Mouse (Mus musculus): ENCODE measurements around the gene Snx8. TPM values are rescaled to one million over a fixed set of nuclear protein-coding genes. Genes with fewer than 3 reads are reported as not detected.

Gene Snx8
- polyA plus RNA-seq, 1 experiment from 2014 or later: 14.0 TPM

GRCm38 (mm10) chr5:140405126-140405525, 16.1 kb upstream of the Snx8 start:
- H3K9me3 ChIP-seq (replicated peaks): no peaks in the 10 kb centered on the region
- H3K36me3 ChIP-seq: no peaks in the 10 kb centered on the region
- 80% methylated on average over 6 of the region's 6 CpGs for WGBS (ENCODE audit: insufficient replicate concordance)
- no peaks in the 10 kb centered on the region for H3K4me1 ChIP-seq
- H3K9ac ChIP-seq: no peak overlapping the region
- no peaks in the 10 kb centered on the region; the same call in 1 of the 2 replicates for H3K27me3 ChIP-seq (replicated peaks)
- no peak for ATAC-seq
- H3K4me3 ChIP-seq: no peak overlapping the region
- H3K4me2 ChIP-seq: no peak overlapping the region
- H3K27ac ChIP-seq: no peak overlapping the region

DNA sequence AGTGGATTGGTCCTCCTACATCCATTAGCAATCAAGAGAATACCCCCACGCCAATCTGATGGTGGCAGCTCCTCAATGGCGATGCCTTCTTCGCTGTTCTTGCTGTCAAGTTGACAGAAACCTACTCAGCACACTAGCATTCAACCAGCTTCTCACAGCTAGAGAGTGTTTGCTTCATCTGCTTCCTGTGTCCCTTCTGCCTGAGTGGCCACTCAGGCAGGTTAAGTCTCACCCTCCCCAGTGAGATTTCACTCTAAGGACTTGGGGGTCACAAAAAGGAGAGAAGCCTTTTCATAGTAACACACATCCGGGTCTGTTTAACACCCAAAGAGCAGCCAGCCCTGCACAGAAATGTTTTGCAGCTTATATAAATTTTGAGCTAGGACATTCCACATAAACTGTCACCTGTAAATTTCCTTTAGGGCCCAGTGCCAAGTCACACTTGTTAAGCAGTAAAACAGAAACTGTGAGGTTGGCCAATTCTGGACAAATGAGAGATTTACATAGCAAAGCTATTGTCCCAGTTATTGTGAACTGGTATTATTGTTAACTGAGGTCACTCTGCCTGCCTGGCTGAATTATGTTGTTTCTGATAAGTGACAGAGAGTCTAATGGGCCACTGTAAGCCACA, 13.7 kb upstream of the Snx8 start:
- H3K27ac ChIP-seq: no peak overlapping the region
- H3K4me2 ChIP-seq: no peak overlapping the region
- H3K4me3 ChIP-seq: no peak overlapping the region
- 72% methylated on average over 4 of the region's 4 CpGs for WGBS (ENCODE audit: insufficient replicate concordance)
- no peak overlapping the region for H3K9ac ChIP-seq
- no peaks in the 10 kb centered on the region for H3K9me3 ChIP-seq (replicated peaks)
- H3K4me1 ChIP-seq: no peaks in the 10 kb centered on the region
- no peaks in the 10 kb centered on the region for H3K36me3 ChIP-seq
- no peak for ATAC-seq
- peaks cover 7% of the 10 kb centered on the region for H3K27me3 ChIP-seq (replicated peaks)

GRCm38 (mm10) chr5:140396166-140396940, 7.3 kb upstream of the Snx8 start:
- WGBS (ENCODE audit: insufficient replicate concordance): 45% methylated on average over 8 of the region's 8 CpGs
- no peak overlapping the region for H3K9ac ChIP-seq
- H3K36me3 ChIP-seq: no peaks in the 10 kb centered on the region
- H3K27ac ChIP-seq: no peak overlapping the region
- no peaks in the 10 kb centered on the region for H3K4me1 ChIP-seq
- H3K9me3 ChIP-seq (replicated peaks): no peaks in the 10 kb centered on the region
- no peak overlapping the region for H3K4me3 ChIP-seq
- H3K27me3 ChIP-seq (replicated peaks): peaks cover 10% of the 10 kb centered on the region
- ATAC-seq: no peak
- H3K4me2 ChIP-seq: no peak overlapping the region

- H3K27me3 ChIP-seq (replicated peaks): peaks cover 2% of the 10 kb centered on the region
- no peak overlapping the region for H3K4me3 ChIP-seq
- ATAC-seq: no peak
- peaks cover 22% of the 10 kb centered on the region for H3K4me1 ChIP-seq
- no peaks in the 10 kb centered on the region for H3K36me3 ChIP-seq
- WGBS (ENCODE audit: insufficient replicate concordance): 51% methylated on average over 3 of the region's 3 CpGs
- H3K9ac ChIP-seq: no peak overlapping the region
- H3K4me2 ChIP-seq: no peak overlapping the region
- H3K9me3 ChIP-seq (replicated peaks): no peaks in the 10 kb centered on the region
- H3K27ac ChIP-seq: no peak overlapping the region
These were observed 3.6 kb upstream of the Snx8 start for GRCm38 (mm10) chr5:140392701-140393100.

- ATAC-seq: no peak
- H3K9ac ChIP-seq: no peak overlapping the region
- H3K4me1 ChIP-seq: peaks cover 30% of the 10 kb centered on the region
- H3K27ac ChIP-seq: no peak overlapping the region
- no peaks in the 10 kb centered on the region for H3K36me3 ChIP-seq
- no peak overlapping the region for H3K4me3 ChIP-seq
- H3K9me3 ChIP-seq (replicated peaks): no peaks in the 10 kb centered on the region
- 71% methylated on average over 5 of the region's 5 CpGs for WGBS (ENCODE audit: insufficient replicate concordance)
- no peak overlapping the region for H3K4me2 ChIP-seq
- H3K27me3 ChIP-seq (replicated peaks): no peaks in the 10 kb centered on the region
These were observed 2.9 kb upstream of the Snx8 start for GRCm38 (mm10) chr5:140391981-140392380.

DNA sequence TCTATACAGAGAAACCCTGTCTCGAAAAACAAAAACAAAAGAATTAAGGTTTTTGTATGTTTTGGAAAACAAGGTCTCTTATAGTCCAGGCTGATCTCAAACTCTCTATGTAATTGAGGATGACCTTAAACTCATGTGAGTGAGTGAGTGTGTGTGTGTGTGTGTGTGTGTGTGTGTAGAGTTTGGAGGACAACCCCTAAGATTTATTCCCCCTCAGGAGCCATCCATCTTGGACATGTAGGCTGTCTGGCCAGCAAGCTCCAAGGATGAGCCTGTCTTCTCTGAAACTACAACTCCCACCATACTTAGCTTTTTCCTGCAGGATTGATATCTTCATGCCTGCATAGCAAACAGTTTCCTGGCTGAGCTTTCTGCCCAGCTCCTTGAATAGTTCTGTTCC, 2.4 kb upstream of the Snx8 start:
- no peak overlapping the region for H3K27ac ChIP-seq
- no peak for ATAC-seq
- H3K9me3 ChIP-seq (replicated peaks): no peaks in the 10 kb centered on the region
- WGBS (ENCODE audit: insufficient replicate concordance): 50% methylated on average over 1 of the region's 1 CpGs
- no peaks in the 10 kb centered on the region for H3K36me3 ChIP-seq
- no peaks in the 10 kb centered on the region for H3K27me3 ChIP-seq (replicated peaks)
- peaks cover 30% of the 10 kb centered on the region for H3K4me1 ChIP-seq
- no peak overlapping the region for H3K9ac ChIP-seq
- no peak overlapping the region for H3K4me3 ChIP-seq
- H3K4me2 ChIP-seq: no peak overlapping the region

GRCm38 (mm10) chr5:140389647-140390046, 585 bp upstream of the Snx8 start:
- Histone ChIP-seq H3K9ac (0 out of 2 replicates have a peak overlapping the region, but pooled peaks have one; percentile 34), H3K4me2 (peak overlapping the region; percentile 97), H3K4me3 (peak overlapping the region; percentile 72), H3K27ac (no peak overlapping the region), H3K4me1 (peaks cover 31% of the 10 kb centered on the region), H3K36me3 (no peaks in the 10 kb centered on the region), H3K27me3 (replicated peaks) (no peaks in the 10 kb centered on the region), H3K9me3 (replicated peaks) (no peaks in the 10 kb centered on the region)
- 60% methylated on average over 3 of the region's 3 CpGs for WGBS (ENCODE audit: insufficient replicate concordance)
- ATAC-seq: peak; percentile 10; the same call in 1 of the 2 replicates

- Histone ChIP-seq H3K9ac (peak overlapping the region; percentile 79), H3K9me3 (replicated peaks) (no peaks in the 10 kb centered on the region), H3K4me2 (peak overlapping the region; percentile 97), H3K36me3 (no peaks in the 10 kb centered on the region), H3K4me1 (peaks cover 44% of the 10 kb centered on the region), H3K4me3 (peak overlapping the region; percentile 72), H3K27me3 (replicated peaks) (no peaks in the 10 kb centered on the region), H3K27ac (no peak overlapping the region)
- no peak for ATAC-seq
- 59% methylated on average over 12 of the region's 12 CpGs for WGBS (ENCODE audit: insufficient replicate concordance)
These were observed 1.1 kb downstream of the Snx8 start for GRCm38 (mm10) chr5:140387816-140388510.

GRCm38 (mm10) chr5:140387236-140387635, 1.8 kb downstream of the Snx8 start:
- H3K4me1 ChIP-seq: peaks cover 48% of the 10 kb centered on the region
- 76% methylated on average over 7 of the region's 7 CpGs for WGBS (ENCODE audit: insufficient replicate concordance)

DNA sequence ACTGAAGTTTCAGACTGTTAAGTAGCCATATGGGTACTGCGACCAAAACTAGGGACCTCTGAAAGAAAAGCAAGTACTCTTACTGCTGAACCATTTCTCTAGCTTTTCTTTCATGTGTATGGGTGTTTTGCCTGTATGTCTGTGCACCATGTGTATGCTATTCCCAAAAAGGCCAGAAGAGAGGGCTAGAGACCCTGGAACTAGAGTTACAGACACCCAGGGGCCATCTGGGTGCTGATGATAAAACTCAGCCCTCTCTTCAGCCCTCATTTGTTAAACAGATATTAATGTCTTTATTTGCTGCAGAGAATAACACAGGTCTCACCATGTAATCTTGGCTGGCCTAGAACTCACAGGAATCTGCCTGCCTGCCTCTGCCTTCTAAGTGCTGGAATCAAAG, 4.6 kb downstream of the Snx8 start:
- whole genome bisulfite sequencing (ENCODE audit: insufficient replicate concordance): 71% methylated on average over 1 of the region's 1 CpGs

More at GRCm38 (mm10) chr5:140387236-140387635, 1.8 kb downstream of the Snx8 start:
- Histone ChIP-seq H3K4me2 (peak overlapping the region; percentile 97; the same call in 1 of the 2 replicates), H3K27ac (no peak overlapping the region), H3K9ac (no peak overlapping the region), H3K9me3 (replicated peaks) (no peaks in the 10 kb centered on the region), H3K4me3 (no peak overlapping the region), H3K27me3 (replicated peaks) (no peaks in the 10 kb centered on the region), H3K36me3 (no peaks in the 10 kb centered on the region)
- no peak for ATAC-seq

DNA sequence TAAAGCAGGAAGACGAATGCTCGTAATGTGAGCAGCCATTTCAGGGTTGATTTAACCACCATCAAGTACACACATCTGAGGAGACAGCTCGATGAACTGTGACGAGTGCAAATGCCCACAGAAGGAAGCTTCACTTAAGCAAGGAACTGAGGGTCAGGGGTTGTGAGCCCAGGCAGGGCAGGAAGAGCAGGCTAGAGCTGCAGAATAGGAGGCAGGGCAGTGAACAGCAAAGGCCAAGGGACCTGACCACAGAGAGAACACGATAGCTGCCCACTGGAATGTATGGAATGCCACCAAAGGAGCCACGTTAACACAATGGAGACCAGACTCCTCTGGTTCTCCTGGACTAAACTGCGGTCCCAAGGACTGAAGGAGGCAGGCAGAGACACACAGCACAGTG, 5.5 kb downstream of the Snx8 start:
- ATAC-seq: 0 out of 2 replicates have a peak, but pooled peaks have one; percentile 27
- Histone ChIP-seq H3K9me3 (replicated peaks) (no peaks in the 10 kb centered on the region), H3K36me3 (0 out of 2 replicates have a peak, but pooled peaks cover 4% of the 10 kb centered on the region), H3K27me3 (replicated peaks) (no peaks in the 10 kb centered on the region), H3K9ac (no peak overlapping the region), H3K4me2 (no peak overlapping the region), H3K4me1 (peaks cover 55% of the 10 kb centered on the region), H3K27ac (peak overlapping the region; percentile 26; the same call in 1 of the 2 replicates), H3K4me3 (no peak overlapping the region)
- WGBS (ENCODE audit: insufficient replicate concordance): 48% methylated on average over 7 of the region's 7 CpGs

More for the DNA sequence above, 4.6 kb downstream of the Snx8 start:
- H3K9me3 ChIP-seq (replicated peaks): no peaks in the 10 kb centered on the region
- no peak overlapping the region for H3K27ac ChIP-seq
- no peaks in the 10 kb centered on the region for H3K27me3 ChIP-seq (replicated peaks)
- 0 out of 2 replicates have a peak, but pooled peaks cover 4% of the 10 kb centered on the region for H3K36me3 ChIP-seq
- ATAC-seq: no peak
- H3K9ac ChIP-seq: no peak overlapping the region
- H3K4me1 ChIP-seq: peaks cover 59% of the 10 kb centered on the region
- H3K4me2 ChIP-seq: no peak overlapping the region
- no peak overlapping the region for H3K4me3 ChIP-seq

- no peak overlapping the region for H3K9ac ChIP-seq
- H3K9me3 ChIP-seq (replicated peaks): no peaks in the 10 kb centered on the region
- H3K27ac ChIP-seq: no peak overlapping the region
- peaks cover 54% of the 10 kb centered on the region for H3K4me1 ChIP-seq
- no peak overlapping the region for H3K4me3 ChIP-seq
- WGBS (ENCODE audit: insufficient replicate concordance): 66% methylated on average over 6 of the region's 6 CpGs
- H3K27me3 ChIP-seq (replicated peaks): no peaks in the 10 kb centered on the region
- H3K4me2 ChIP-seq: no peak overlapping the region
- ATAC-seq: no peak
- H3K36me3 ChIP-seq: 0 out of 2 replicates have a peak, but pooled peaks cover 4% of the 10 kb centered on the region
These were observed 6.4 kb downstream of the Snx8 start for GRCm38 (mm10) chr5:140382688-140383087.

All from liver, embryonic 12.5 days (tissue).